Mouse (Mus musculus) ovary, postnatal 10 days (tissue): ENCODE data around the gene Slc7a15.

Source experiments
- DNase-seq: peaks from one replicate; pipeline ENCODE4 v3.0.0; 2022; ENCODE audit warnings: low spot score

Slc7a15 gene

DNA sequence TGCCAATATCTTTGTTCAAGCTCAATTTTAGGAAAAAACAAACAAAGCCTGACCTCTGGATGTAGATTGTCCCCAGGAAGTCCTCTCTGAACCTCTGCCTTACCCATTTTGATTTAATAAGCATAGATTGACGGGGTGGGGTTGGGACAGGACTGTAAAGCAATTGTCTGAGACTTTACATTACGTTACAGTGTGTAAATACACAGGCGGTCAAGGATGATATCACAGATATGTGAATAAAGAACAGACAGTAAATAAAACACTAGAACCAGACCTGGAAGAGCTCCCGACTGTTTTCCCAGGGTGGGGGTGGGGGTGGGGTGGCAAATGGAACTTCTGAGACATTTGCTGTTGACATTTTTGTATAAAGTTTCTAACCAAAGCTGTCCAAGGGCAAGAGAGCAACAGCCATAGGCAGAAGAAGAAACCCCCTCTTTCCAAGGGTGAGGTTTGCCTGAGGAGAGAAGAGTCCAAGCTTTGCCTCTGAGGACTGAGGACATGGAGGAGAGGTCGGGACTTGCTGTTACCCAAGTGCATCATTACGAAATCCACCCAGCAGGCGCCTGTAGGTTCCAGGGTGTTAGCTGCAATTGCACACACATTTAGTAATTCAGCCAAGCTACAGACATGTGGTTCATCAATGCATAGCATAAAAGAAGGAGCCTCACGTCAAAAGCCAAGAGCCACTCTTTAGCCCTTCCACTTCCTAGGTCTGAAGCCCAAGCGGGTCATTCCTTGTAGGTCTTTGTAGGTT lies 91.7 kb downstream of the Slc7a15 start:
- DNase-seq: no peak

DNA sequence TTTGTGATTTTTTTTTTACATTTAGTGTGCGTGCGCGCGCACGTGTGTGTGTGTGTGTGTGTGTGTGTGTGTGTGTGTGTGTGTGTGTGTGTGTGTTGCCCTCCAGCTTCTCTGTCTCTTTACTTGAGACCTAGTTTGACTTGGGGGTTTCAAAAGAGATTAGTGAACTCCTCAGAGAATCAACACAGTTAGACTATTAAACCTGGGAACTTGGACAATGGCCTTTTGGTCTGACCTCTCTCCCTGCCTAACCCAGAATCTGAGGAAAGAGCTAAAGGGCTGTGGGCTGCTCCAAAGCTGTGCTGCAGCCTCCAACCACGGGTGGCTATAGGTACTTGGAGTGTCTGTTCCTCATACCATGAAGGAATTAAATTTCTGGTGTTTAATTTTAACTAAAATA lies 94.7 kb downstream of the Slc7a15 start:
- DNase-seq: no peak

- no peak for DNase-seq
These were observed 96.3 kb downstream of the Slc7a15 start for GRCm38 (mm10) chr12:8502546-8502945.

DNA sequence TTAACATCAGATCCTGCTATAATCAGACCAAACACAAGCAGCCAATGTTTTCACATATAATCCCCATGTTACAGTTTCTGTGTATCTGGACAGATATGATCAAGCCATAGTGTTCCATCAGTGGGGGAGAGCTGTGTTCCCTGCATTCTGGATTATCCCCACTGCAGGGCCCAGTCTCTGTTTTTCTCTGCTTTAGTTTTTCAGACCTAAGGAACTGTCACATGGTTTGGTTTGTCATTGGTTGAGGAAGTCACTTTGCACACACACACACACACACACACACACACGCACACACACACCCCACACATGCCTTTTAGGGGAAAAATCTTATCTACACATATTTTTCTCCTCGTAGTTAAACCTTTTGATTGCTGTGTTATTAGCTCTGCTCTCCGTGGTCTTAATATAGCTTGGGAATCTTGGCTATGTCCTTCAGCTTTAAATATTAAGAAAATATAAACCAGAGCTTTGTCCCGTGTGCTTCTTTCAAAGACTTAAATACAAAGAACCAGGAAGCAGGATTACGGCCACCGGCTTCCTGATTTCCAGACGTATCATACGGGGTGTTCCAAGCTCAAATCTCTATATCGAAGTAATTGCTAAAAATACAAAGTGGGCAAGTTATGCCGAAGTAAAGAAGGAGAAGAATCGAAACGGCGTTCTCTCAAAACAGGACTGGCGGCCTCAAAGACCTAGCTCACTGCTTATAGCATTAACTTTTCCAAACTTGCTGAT lies 97.1 kb downstream of the Slc7a15 start:
- DNase-seq: no peak

- no peak for DNase-seq
These were observed 98.0 kb downstream of the Slc7a15 start for GRCm38 (mm10) chr12:8500597-8501570.

DNA sequence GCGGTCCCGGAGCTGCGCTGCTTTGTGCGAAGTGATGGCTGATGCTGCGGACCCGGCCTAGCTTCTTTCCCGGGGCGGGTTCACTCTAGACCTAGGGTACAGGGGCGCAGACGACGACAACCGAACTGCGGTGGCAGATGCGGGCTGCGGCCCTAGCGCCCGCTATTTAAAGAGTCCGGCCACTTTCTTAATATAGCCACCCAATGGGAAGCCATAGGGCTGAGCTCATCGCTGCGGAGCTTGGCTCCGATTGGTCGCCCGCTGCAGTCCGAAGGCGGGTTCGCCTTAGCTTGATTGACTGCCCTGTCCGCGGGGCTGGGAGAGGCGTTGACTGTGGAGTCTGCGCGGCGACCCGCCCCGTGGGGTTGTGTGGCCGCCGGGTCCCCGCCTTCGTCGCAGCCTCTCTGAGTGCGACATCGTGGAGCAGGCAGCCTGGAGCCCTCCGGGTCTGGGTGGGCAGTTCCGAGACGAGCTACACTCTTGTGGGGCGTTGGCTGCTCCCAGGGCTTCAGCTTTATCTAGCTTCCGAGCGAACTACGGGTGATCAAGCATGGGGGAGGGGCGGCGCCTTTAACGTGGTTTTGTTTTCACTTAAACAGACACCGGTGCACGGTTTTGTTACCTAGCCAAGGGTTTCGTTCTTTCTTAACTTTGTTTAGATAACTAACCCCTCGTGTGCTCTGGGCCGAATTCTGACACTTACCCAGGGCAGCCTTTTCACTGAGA lies 98.8 kb downstream of the Slc7a15 start, which contains the start of gene Rhob:
Rhob (minus strand) TSS at position 139 of the 726 bp plus-strand sequence.
- peak; percentile 95 for DNase-seq

DNA sequence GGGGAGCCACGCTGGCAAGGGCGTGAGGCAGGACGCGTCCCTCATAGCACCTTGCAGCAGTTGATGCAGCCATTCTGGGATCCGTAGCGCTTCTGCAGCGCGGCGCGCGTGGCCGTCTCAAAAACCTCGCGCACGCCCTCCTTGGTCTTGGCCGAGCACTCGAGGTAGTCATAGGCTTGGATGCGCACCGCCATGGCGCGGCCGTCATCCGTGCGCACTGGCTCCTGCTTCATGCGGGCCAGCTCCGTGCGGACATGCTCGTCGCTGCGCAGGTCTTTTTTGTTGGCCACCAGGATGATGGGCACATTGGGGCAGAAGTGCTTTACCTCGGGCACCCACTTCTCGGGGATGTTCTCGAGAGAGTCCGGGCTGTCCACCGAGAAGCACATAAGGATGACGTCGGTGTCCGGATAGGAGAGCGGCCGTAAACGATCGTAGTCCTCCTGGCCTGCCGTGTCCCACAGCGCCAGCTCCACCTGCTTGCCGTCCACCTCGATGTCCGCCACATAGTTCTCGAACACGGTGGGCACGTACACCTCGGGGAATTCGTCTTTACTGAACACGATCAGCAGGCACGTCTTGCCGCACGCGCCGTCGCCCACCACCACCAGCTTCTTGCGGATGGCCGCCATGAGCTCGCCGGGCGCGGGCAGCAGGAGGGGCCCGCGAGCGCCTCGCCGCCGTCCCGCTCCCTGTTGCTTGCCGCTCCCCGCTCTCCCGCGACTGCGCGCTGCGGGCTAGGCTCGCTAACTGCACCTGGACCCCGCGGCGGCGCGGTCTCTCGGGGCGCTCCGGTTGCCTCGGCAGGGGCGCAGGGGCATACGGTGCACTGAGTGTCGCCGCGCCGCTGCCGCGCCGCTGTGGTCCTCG lies 99.6 kb downstream of the Slc7a15 start:
- no peak for DNase-seq

DNA sequence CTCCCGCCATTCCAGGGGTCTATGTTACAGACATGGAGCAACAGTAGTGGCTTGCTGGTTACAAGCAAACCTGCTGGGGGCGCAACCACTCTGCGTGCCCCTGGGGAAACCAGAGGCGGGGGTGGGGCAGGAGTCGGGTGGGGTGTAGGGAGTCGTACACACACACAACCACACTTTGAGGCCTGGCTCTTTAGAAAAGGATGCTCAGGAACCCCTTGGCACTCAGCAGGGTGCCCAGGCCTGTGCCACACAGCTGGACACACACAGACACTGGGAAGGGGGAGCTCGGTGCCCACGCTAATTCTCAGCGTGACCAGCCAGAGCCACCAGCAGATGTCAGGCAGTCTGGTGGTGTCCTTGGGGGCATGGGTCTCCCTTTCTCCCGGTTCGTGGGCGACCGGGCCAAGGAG lies 100.3 kb downstream of the Slc7a15 start:
- DNase-seq: no peak

DNA sequence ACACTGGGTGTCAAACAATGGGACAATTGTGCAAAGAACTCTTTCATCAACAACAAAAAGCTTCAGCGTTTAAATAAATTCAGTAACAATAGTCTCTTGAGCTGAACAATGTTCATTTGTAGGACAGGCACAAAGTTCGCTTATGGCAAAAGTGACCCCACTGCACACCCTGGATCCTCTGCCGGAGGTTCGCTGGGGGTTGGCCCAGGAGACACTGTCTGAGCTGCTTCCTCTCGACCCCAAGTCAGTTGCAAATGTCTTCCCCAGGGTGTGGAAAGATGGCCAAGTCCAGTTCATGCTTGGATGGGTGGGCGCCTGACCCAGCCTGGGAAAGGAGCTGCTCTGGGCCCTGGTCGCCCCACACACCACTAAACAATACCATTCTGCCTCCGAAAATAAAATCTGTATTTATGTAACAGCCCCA lies 100.7 kb downstream of the Slc7a15 start:
- DNase-seq: no peak

GRCm38 (mm10) chr12:8497314-8497706 lies 101.6 kb downstream of the Slc7a15 start:
- no peak for DNase-seq

DNA sequence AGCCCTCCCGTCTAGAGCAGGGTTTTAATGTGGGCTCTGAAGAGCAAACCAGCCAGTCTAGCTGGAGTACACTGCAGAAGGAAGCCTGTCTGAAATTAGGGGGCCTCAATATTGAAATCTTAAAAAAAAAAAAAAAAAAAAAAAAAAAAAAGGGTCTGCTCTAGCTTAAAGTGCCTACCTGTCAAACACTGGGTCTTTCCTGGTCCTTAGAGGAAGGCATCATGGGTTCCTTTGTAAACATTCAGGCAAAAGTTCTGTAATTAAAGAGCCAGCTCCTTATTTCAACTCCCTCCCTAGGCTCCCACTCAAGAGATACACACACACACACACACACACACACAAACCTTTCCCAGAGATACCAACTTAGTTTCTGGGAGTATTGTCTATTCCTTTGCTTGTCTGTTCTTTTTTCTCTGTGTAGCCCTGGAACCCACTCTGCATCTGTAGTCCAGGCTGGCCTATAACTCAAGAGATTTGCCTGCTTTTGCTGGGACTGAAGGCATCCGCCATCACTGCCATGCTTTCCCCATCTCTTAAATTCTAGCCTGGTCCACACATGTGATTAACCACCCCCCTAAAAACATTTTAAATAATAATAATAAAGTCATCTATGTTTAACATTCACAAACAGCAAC lies 102.1 kb downstream of the Slc7a15 start:
- no peak for DNase-seq

DNA sequence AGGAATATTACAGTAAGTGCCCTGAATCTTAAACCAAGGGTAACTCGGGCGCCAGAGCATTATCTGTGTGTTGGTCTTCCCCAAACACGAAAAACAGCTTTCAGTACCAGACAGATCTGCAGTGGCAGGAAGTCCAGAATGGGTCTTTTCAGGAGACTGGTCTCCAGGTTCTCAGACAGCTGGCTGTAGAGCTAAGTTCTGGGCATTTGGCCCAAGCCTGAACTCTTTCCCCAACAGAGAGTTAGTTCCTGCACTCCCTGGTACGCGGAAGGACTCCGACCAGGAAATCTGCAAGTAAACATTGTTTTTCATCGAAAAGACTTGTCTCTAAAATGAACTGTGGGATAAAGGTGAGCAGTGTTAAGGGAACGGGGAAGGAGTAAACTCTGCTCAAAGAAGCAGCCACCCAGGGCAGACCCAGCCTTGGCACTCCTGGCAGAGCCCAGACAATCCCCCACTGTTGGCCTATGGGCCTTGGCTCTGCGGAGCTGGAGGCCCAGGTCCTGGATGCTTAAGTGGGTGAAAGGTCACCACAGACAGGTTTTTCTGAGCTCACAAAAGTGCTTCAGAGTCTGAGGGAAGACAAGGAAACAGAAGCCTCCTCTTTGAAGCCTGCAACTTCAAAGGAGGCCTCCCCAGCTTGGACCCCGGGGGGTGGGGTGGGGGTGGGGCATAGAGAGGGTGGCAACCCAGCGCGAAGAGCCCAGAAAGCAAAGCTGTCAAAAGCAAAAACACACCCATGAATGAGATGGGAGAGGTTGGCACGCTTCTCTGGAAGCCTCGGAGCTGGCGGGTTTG lies 102.8 kb downstream of the Slc7a15 start:
- DNase-seq: no peak

GRCm38 (mm10) chr12:8494675-8495074 lies 104.2 kb downstream of the Slc7a15 start:
- no peak for DNase-seq

- no peak for DNase-seq
These were observed 105.5 kb downstream of the Slc7a15 start for GRCm38 (mm10) chr12:8493386-8493785.

- DNase-seq: no peak
These were observed 109.8 kb downstream of the Slc7a15 start for GRCm38 (mm10) chr12:8489098-8489497.

- DNase-seq: no peak
These were observed 110.2 kb downstream of the Slc7a15 start for GRCm38 (mm10) chr12:8488652-8488980.

GRCm38 (mm10) chr12:8487959-8488651 lies 110.8 kb downstream of the Slc7a15 start:
- DNase-seq: no peak

GRCm38 (mm10) chr12:8487281-8487680 lies 111.6 kb downstream of the Slc7a15 start:
- no peak for DNase-seq

GRCm38 (mm10) chr12:8485247-8485646 lies 113.6 kb downstream of the Slc7a15 start:
- no peak for DNase-seq
